Mouse (Mus musculus): Measurements from ENCODE around the gene Alpk3.
A peak's percentile ranks its signal among the peaks of the same experiment; 100 is the strongest.
"Not testable (repeated sequence)": the region's sequence is repeated elsewhere in the genome, so short reads cannot be mapped to it uniquely, and the experiment has no call there.

The Alpk3 gene

GRCm38 (mm10) chr7:81132851-81133279, 75.5 kb downstream of the Alpk3 start:
- no peak for DNase-seq (ENCODE audit: low spot score)

GRCm38 (mm10) chr7:81133416-81133815, 76.0 kb downstream of the Alpk3 start:
- DNase-seq (ENCODE audit: low spot score) = no peak

- DNase-seq (ENCODE audit: low spot score) = no peak
These were observed 76.5 kb downstream of the Alpk3 start for GRCm38 (mm10) chr7:81133941-81134340.

- DNase-seq (ENCODE audit: low spot score) = peak; percentile 69
These were observed 77.2 kb downstream of the Alpk3 start for GRCm38 (mm10) chr7:81134614-81135067.

- no peak for DNase-seq (ENCODE audit: low spot score)
These were observed 79.9 kb downstream of the Alpk3 start for GRCm38 (mm10) chr7:81137292-81137691.

- peak; percentile 66 for DNase-seq (ENCODE audit: low spot score)
These were observed 81.7 kb downstream of the Alpk3 start for GRCm38 (mm10) chr7:81139100-81139499.

GRCm38 (mm10) chr7:81139671-81140404, 82.4 kb downstream of the Alpk3 start:
- no peak for DNase-seq (ENCODE audit: low spot score)

- no peak for DNase-seq (ENCODE audit: low spot score)
These were observed 84.1 kb downstream of the Alpk3 start for GRCm38 (mm10) chr7:81141541-81141940.

GRCm38 (mm10) chr7:81143056-81143455, 85.7 kb downstream of the Alpk3 start:
- DNase-seq (ENCODE audit: low spot score) = not testable (repeated sequence)

GRCm38 (mm10) chr7:81149759-81150158, 92.4 kb downstream of the Alpk3 start:
- DNase-seq (ENCODE audit: low spot score) = no peak

- no peak for DNase-seq (ENCODE audit: low spot score)
These were observed 93.8 kb downstream of the Alpk3 start for GRCm38 (mm10) chr7:81151216-81151615.

GRCm38 (mm10) chr7:81152306-81152705, 94.9 kb downstream of the Alpk3 start:
- no peak for DNase-seq (ENCODE audit: low spot score)

GRCm38 (mm10) chr7:81152826-81153225, 95.4 kb downstream of the Alpk3 start:
- DNase-seq (ENCODE audit: low spot score) = no peak

- no peak for DNase-seq (ENCODE audit: low spot score)
These were observed 95.9 kb downstream of the Alpk3 start for GRCm38 (mm10) chr7:81153327-81153726.

GRCm38 (mm10) chr7:81154244-81154643, 96.8 kb downstream of the Alpk3 start:
- DNase-seq (ENCODE audit: low spot score) = not testable (repeated sequence)

- DNase-seq (ENCODE audit: low spot score) = peak; percentile 68
These were observed 97.6 kb downstream of the Alpk3 start for GRCm38 (mm10) chr7:81154960-81155359.

Measured in testis, postnatal 10 days (tissue).